Mouse (Mus musculus) adrenal gland, adult (tissue): ENCODE measurements around the gene Tgfbr2.

Source experiments
- DNase-seq, 2 experiments: peaks; one replicate each; pipeline ENCODE4 v3.0.0; 2022 to 2023; ENCODE audit warnings: low spot score in 1 of 2; ENCODE audit not compliant: inconsistent age in 2 of 2

The Tgfbr2 gene

DNA sequence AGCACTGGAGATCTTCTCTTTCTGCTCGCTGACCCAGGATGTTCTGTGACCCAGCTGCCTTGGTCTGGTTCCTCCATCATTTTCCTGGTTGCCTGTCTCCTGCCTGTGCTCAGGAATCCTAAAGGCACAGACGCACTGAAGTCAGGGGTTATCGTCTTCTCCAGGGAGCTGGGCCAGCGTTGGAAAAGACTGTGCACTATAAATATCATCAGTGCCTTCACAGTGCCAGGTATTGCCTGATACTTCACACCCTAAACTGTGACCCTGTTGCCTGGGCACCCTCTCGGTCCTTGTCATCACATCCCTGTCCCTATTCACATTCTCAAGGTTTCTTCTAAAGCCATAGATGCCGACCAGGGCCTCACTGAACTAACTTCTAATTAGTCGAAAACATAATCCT, 55.2 kb downstream of the Tgfbr2 start:
- DNase-seq = no peak

DNA sequence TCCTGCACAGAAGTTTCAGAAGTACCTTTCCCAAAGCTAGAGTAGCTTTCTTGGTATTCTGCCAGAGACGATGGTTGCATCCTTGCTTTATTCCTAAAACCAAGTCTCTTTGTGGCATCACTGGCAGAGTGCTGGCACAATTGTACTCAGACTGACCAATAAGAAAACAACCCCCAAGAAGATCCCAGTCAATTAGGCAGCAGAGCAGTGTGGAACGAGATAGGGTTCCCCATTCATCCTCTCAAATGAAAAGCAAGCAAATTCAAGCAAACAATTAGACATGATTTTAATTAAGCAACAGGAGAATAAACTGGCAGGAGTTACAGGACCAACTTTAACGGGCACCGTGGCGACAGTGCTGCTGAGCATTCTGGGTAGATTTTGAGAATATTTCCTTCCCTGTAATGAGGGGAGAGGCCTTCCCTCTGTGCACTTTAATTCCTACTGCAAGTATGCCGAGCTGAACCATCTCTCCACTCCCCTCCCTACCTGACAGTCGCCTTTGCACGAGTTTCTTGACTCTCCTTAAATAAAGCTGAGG, 56.8 kb downstream of the Tgfbr2 start:
- no peak for DNase-seq

DNA sequence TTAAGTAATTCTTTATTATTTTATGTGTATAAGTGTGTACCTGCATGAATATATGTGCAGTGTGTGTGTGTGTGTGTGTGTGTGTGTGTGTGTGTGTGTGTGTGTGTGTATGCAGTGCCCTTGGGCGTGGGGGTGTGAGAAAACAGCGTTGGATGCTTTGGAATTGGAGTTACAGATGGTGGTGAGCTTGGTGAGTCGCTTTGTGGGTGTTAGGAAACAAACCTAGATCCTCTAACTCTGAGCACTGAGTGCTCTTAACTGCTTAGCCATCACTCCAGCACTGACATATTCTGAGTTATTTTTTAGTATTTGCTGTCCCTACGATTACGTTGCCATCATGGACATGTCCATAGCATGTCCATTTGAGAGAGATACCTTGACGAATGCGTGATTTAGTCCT, 59.3 kb downstream of the Tgfbr2 start:
- DNase-seq = no peak

DNA sequence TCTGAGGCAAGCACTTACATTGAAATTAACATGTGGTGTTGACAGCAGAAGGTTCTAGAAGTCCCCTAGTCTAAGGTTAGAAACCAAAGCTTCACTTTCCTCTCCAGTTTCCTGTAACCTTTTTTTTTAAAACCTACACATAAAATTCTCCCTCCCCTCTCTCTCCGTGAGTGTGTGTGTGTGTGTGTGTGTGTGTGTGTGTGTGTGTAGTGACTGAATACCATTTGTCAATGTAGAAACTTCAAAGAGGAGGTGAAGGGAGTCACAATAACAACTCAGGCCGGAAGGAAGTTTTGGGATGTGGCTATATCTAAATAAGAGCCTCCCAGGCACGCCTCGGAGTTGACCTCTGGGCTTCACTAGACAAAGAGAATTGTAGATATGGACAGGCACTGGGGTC, 60.8 kb downstream of the Tgfbr2 start:
- peak; percentile 53 to 77 for DNase-seq

DNA sequence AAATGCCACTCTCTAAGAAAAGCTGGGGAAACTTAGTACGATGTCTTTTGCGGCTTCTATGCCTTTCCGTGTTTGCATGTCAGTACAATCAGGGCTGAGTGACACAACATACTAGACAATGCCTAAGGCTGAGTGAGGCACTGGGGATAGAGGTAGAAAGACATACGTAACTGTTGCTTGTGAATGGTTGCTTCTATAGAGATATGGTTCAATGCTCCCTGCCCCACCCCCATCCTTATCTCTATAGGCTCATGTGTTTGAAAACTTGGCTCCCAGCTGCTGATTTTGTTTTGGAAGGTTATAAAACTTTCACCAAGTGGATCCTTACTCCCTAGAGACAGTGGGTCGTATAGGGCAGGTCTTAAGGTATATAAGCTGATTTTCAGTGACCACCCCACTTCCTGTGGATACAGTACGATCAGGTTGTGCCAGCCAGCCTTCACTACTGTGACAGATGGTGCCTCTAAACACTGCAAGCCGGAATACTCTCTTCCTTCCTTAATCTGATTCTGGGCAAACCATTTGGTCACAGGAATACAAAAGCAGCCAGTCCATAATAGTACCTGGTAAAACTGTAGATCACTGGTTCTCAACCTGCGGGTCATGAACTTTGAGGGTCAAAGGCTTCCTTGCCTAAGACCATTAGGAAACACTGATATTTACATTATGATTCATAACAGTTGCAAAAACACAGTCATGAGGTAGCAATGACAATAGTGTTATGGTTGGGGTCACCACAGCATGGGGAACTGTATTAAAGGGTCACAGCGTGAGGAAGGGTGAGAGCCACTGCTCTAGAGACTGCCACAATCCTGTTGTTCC, 63.8 kb downstream of the Tgfbr2 start:
- no peak for DNase-seq

DNA sequence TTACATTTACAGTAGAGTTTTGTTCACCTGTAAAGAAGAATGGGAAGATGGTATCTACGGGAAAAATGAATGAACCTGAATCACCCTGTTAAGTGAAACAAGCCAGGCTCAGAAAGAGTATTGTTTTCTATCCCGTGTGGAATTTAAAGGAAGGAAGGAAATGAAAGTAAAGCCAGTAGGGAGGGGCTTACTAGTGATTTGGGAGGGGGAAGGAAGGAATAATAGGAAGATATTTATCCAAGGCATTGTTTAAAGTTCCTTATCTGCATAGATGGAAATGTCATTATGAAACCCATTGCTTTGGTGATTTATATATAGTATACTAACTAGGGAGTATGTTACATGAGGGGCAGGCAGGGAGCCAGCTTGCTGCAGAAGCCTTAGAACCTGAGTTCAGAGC, 66.4 kb downstream of the Tgfbr2 start:
- no peak for DNase-seq

DNA sequence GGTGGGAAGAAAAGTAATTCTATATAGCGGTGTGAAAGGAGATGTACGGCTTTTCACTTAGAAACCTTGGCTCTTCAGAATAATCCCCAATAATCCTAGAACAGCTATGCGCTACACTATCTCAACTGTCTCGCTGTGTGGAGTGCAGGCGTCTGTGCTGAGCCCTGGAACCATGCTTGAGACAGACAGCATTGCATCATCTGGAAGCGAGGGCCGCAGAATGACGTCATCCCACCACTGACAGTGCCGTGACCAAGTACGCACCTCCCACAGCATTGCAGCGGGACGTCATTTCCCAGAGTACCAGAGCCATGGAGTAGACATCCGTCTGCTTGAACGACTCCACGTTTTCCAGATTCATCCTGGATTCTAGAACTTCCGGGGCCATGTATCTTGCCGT, 70.4 kb downstream of the Tgfbr2 start:
- no peak for DNase-seq

DNA sequence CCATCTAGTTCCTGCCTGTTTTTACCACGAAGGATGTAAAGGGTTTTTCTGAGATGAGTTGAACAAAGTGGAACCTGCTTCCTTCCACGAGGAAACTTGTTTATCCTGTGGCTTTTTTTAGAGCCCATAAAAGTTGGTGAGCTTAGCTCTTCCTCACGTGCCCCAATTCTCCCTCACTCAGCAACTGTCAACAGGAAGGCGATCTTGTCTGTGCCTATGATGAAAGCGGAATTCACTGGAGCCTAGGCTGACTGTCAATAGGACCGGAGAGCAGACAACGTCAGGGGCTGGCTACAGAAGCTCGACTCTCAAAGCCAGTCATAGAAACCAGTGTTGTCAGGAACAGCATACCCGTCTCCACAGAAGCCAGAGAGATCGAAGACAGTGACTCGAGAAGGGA, 73.3 kb downstream of the Tgfbr2 start:
- DNase-seq = peak in 1 of 2 experiments; percentile 53

DNA sequence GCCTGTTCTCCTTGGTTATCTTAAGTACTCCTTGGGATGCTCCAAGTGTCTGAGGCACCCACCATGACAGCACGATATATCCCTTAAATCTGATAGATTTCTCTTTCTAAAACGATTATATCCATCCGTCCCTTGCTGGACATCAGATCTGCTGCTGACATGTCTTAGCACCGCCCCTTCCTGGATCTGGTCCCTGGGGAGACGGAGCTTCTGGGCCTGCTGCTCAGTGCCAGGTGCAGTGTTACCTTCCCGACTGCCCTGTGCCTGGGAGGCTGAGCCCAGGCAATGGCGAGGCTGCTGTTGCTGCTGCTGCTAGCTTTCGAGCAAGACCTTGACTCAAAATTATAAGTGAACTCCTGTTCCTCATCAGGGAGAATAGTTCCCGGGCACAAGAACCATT, 75.1 kb downstream of the Tgfbr2 start:
- no peak for DNase-seq

DNA sequence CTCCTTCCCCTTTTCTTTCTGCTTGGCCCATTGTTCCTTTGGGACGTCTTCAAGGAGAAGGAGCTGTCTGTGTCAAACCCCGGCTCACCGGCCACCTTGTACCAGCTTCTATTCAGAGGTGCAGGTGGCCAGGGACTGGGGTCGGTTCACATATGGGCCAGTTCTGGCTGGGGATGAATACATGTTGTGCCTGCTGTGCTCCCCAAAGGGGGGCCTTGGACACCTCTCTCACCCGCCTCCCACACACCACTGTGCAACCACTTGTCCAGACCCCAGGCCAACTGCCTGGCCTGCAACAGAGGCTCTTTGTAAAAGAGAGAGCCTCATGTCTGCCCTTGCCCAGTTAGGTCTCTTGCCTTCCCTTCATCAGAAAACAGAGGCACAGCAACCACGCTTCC, 75.6 kb downstream of the Tgfbr2 start:
- no peak for DNase-seq

DNA sequence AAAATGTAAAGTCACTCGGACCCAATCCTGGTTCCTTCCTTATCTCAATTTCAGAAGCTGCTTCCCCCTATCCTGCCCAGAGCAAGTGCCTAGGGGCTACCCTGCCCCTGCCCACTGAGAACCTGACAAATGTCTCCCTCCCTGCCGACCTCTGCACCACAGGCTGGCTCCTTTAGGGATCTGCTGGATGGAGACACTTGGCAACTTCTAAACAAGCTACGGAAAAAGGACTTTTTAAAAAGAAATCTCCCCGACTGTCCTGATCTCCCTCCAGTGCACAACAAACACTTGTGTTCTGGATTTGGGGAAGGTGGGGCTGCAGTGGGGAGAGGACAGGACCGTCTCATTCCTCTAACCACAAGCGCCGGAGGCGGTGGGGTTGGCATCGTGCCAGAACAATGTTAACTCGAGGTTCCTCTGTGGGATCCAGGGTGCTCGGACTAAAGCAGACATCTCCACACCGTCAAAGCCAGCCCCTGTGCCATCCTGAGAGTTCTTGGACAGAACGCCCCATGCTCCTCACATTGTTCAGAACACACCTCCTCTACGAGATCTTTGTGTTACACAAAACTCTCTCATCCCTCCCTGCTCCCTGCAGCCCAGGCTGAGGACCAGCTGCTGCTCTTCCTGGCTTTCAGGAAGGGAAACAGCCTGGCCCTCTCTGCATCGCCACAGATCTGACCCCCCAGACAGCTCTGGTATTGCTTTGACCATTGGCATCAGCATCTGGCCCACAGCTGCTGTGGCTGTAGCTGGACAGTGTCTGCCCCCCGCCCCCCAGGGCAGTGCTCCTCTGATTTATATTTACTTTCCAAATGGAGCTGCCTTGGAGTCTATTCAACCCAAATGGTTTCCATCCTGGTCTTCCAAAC, 76.2 kb downstream of the Tgfbr2 start:
- peak; percentile 50 to 61 for DNase-seq

DNA sequence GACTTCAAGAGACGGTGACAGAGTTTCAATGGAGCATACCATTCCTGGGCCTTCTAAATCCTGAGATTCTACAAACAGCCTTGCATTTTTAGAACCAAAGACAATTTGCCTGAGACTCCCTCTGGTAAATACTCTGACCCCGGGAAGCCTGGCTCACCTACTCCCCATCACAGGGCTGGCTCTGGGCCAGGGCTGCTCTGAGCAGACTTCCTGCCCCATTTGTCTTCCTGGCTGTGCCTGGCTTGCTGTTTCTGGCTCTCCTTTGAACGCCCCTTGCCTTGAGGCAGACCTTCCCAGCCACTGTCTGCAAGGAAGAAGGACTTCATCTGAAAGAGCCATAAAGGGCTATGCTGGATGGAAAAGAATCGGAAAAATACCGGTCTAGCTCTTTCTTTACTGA, 83.2 kb downstream of the Tgfbr2 start:
- peak; percentile 78 to 88 for DNase-seq

DNA sequence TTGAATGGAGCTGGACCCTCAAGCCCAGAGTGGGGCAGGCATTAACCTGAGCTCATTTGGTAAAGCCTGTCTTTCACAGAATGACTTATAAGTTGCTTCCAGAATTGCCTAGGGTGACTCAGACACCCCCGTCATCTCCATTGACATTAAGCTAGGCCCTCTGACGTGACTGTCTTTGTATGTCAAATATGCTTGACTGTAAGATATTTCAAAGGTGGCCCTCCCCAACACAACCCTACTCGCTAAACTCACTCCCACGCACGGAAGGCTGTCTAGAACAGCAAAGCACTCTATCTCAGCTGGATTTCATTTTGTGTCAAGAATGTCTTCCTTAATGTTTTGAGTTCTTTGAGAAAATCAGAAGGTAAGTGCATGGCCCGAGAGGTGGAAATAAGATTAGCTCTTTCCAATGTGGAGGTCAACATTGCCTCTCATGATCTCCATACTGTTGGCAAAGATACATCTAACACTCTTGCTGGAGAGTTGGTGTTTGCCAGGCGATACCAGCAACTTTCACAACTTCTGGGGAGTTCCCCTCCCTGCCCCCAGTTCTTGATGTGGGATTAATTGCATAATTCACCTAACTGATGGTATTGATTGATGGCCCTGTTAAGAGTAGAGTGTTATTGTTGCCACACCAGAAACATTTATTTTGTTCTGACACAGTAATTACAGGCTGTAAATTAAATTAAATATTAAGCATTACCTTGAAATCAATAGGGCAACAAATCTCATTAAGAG, 83.9 kb downstream of the Tgfbr2 start:
- DNase-seq = peak in 1 of 2 experiments; percentile 57

DNA sequence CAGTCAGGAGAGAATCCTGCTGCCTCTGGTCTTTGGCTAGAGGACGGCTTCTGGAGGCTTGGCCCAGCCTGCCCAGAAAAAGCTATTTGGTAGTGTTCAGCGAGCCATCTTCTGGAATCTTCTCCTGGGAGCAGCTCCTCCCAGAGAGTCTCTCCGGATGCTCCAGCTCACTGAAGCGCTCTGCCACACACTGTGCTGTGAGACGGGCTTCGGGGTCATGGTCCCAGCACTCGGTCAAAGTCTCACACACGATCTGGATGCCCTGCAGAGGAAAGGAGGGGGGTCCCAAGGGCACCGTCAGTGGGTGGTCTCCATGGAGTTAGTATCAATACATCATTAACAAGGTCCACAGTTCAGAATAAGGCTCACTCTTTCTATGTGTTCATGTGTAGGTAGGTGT, 84.9 kb downstream of the Tgfbr2 start:
- no peak for DNase-seq

DNA sequence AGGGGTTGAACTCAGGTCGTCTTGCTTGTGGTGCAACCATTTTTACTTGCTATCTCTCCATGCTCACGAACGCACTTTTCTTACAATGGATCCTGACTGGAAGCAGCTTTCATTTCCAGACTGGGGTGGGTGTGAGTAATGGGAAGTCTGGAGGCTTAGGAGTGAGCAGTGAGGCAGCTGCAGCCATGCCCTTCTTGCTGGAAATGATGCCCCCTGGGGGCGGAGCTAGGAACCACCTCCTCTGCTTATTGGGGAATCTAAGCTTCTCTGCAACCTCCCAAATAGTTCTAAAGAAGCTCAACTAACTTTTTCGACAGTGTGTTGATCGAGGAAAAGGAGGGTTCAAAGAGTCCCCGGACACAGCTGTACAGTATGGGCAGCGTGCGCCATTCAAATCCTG, 86.2 kb downstream of the Tgfbr2 start:
- DNase-seq = peak in 1 of 2 experiments; percentile 44

DNA sequence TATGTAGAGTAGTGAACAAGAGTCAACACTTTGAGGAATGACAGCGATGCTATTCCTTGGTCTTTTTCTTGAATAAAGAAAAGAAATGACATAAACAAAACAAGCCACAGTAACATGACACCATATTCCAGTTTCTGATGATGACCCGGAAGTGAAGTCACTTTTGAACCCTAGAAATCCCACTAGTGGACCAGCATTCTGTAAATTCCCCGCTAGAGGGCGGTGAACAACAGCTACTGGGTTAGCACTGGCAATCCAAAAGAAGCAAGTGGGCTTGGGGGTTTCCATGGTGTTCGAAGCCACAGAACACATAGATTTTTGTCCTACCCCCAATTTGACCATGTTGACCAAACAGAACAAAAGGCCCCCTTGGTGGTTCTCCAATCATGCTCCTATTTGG, 87.3 kb downstream of the Tgfbr2 start:
- peak; percentile 60 to 89 for DNase-seq

DNA sequence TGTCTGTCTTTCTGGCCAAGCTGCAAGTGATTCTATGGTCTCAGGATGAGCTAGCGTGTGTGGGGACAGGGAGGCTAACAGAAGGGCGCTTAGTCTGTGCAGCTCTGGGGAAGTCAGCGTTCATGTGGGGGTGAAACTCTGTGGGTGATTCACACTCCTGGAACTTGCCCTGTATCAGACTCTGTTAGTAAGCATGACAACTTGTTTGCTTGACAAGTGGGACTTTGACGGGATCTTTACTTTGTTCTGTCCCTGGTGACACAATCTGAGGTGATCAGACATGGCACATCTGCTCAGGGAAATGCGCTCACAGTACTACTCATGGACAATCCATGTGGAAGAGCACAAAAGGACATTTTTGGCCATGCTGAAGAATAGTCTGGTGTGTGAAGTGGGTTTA, 87.9 kb downstream of the Tgfbr2 start:
- DNase-seq = no peak

DNA sequence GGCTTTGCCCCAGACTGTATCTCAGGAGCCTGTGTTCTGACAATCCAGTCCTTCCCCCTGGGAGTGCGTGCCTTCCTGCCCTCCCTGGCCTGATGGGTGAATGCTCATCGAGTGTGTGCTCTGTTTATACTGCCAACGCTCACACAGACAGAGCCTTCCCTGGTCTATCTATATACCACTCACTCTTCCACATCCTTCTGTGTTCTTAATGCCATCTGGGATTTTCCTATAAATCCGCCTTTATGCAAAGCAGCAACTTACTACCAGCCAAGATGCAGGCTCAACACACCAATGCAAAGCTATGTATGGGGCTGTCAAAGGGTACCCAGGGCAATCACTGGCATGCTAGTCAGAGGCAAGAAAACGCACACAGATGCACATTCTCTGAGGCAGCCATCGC, 89.2 kb downstream of the Tgfbr2 start:
- no peak for DNase-seq

DNA sequence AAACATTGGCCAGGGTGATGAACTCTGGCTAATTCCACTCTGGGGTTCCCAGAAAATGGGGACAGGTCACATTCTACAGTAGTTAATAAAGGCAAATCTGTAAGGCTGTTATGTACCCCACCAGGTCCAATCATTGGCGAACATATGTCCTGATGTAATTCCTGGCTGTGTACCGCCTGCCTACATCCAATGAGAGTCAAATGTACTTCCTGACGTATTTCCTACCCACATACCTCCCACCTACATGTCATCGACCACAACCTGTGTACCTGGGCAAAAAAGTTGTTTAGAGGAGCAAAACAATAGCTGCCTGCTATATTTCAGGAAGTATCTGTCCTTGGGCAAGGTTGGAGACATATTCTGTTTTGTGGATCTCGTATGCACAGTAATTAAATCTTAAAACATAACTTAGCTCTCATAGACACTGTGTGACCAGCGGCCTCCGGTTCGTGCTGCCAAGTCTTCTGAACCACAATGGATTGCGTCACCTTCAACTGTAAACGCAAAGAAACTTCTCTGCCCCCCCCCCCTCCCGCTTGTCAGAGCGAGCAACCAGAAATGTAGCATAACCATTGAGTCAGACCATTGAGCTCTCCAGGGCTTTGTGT, 90.7 kb downstream of the Tgfbr2 start:
- peak in 1 of 2 experiments; percentile 26 for DNase-seq

DNA sequence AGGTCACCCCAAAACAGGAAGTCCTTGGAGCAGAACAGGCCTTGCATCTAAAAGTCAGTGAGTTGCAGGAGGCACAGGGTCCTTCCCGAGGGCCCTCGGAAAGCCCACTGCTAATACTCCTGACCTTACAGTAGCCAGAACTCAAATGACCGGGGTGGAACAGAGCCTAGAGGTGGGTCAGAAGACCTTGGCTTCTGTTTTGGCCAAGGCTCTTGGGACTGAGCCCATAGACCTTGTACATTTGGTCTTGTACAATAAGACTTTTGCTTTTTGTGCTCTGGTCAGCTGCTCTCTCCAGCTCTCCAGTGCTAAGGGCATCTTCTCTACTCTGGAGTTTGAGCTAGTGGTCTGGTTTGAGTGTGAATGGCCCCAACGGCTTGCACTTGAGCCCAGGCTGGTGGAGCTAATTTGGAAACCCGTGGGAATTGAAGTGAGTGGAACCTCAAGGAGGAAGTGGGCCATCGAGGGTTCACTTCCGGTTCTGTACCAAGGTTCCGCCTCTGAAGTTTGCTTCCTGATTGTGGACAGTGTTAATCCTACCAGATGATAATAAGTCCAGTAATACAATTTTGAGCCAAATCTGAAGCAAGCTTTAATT, 91.3 kb downstream of the Tgfbr2 start:
- DNase-seq = peak in 1 of 2 experiments; percentile 76
